Mouse (Mus musculus) E14TG2a.4 (cell line): Measurements from ENCODE around the gene Asrgl1.

Experiments used
- H3K27me3 ChIP-seq: 2 replicates; pipeline ENCODE4 v1.6.1; 2014; ENCODE audit warnings: low read length, control low read depth; ENCODE audit not compliant: insufficient read depth
- H3K36me3 ChIP-seq: 2 replicates; pipeline ENCODE4 v1.6.1; 2014; ENCODE audit warnings: low read length, control low read depth; ENCODE audit not compliant: insufficient read depth
- H3K4me1 ChIP-seq: replicated peaks from 2 replicates; pipeline ENCODE4 v1.6.1; 2014; ENCODE audit warnings: low read depth, low read length, control low read depth
- H3K4me3 ChIP-seq: replicated peaks from 2 replicates; pipeline ENCODE4 v1.5.1; 2014; ENCODE audit warnings: mild to moderate bottlenecking, low read length
- H3K9me3 ChIP-seq: 2 replicates; pipeline ENCODE4 v1.6.1; 2014; ENCODE audit warnings: low read length, control low read depth
- CTCF ChIP-seq: conservative IDR thresholded peaks from 2 replicates; pipeline ENCODE4 v1.5.1; 2014; ENCODE audit warnings: low read length
- NANOG ChIP-seq: IDR thresholded peaks from 2 replicates; pipeline ENCODE4 v1.6.1; 2014; ENCODE audit warnings: borderline replicate concordance, low read length, mixed read lengths
- POU5F1 ChIP-seq: IDR thresholded peaks from 2 replicates; pipeline ENCODE4 v1.6.1; 2014; ENCODE audit warnings: low read length, borderline replicate concordance

Asrgl1 gene

DNA sequence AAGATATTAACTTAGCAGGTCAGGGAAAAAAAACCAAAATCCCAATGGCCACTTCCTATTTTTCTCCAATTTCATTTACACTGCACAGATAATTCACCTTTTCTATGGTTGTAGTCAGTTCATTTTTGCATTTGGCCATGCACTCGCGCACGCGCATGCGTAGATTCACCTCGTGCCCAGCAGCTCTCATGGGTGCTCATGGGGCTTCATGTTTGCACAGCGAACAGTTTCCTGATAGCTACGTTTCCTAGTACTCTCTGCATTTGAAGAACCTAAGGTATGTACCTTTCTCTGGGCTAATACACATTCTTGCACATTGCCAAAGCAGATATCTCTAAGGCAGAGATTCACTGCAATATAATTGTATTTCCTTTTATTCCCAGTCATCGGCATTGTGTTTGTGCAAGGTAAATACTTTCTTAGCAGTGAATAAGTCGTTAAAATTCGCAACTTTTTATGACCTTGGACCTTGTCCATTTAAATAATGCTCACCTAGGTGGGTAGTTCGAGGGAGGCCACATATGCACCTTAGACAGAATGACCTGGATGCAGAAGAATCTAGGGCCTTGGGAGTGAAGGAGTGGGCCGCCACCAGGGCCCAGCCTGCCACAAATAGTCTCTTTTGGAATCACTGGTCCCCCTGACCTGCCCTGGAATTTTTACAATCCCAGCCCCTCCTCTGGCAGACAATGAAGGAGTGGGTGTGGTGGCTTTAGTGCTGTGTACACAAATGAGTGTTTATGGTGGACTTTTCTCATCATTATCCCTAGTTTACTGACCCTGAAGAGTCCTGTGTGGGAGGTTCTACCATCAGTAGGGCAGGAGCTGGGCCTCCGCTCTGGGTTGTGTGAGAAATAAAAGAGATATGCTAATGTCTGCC is 53.9 kb downstream of the Asrgl1 start:
- TF ChIP-seq CTCF (no peak), NANOG (no peak), POU5F1 (no peak)
- Histone ChIP-seq H3K4me3 (peak overlapping the region; percentile 42), H3K27me3 (no peaks in the 10 kb centered on the region), H3K4me1 (peaks cover 57% of the 10 kb centered on the region), H3K9me3 (no peaks in the 10 kb centered on the region), H3K36me3 (no peaks in the 10 kb centered on the region)

DNA sequence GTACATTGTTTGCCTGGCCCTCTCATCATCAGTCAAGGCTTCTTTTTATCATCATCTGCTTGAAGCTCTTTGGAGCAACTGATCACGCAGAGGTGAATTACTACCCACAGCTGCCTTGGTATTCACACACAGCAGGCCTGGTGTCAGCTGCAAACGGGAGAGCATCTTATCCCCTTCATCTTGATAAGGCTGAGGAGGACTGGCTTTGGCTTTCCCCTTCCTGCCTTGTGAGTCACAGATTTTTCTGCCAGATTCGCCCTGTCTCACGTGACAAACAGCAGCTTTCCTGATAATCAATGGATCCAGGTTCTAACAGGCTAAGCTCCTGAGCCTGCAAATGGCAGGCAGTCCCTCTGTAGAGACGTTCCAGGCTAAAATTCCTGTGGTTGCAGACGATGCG is 55.5 kb downstream of the Asrgl1 start:
- no peak for TF ChIP-seq CTCF
- TF ChIP-seq POU5F1, result no peak
- no peak for TF ChIP-seq NANOG
- Histone ChIP-seq H3K9me3 (no peaks in the 10 kb centered on the region), H3K4me3 (no peak overlapping the region), H3K27me3 (no peaks in the 10 kb centered on the region), H3K4me1 (peaks cover 73% of the 10 kb centered on the region), H3K36me3 (no peaks in the 10 kb centered on the region)

DNA sequence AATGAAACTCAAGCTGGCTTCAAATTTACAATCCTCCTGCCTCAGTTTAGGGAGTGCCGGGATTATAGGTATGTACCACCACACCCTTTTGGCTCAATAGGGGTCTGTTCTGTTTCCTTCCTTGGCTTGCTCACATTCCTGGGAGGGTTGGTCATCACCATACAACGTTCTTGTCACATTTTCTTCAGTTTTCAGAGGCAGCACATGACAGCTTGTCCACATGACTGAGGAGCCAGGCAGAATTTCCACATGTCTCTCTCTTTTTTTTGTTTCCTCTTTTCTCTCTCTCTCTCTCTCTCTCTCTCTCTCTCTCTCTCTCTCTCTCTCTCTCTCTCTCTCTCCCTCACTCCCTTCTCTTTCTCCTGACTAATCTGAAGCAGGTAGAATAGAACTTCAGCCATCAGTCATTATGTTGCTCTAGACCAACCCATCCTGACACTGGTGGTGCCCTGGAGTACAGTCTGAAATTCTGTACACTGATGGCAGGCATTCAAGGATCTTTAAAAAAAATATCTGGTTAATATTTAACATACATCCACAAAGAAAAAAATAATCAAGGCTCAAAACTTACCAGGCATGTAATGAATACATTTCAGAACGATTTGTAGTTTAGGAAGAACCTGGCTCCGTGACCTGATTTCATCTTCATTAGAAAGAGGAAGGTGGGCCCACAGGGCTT is 58.3 kb downstream of the Asrgl1 start:
- Histone ChIP-seq H3K9me3 (no peaks in the 10 kb centered on the region), H3K36me3 (no peaks in the 10 kb centered on the region), H3K27me3 (no peaks in the 10 kb centered on the region), H3K4me1 (peaks cover 77% of the 10 kb centered on the region), H3K4me3 (no peak overlapping the region)
- TF ChIP-seq NANOG (no peak), POU5F1 (no peak), CTCF (no peak)

DNA sequence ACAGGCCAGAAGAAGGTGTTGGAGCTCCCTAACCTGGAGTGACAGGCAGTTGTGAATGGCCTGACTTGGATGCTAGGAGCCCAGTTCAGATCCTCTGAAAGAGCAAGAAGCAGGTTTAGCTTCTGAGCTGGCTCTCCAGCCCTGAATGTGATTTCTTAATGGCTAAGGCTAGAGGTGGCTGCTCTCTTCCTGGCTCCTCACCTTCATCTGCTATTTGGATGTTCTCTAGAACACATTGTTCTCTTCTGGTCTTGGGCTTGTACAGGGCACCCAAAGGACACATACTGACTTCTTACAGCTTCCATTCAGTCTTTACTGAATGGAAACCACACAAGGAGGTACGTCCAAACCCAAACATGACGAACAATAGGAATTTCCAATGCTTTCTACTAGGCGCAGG is 59.4 kb downstream of the Asrgl1 start:
- TF ChIP-seq CTCF (no peak), NANOG (no peak), POU5F1 (no peak)
- Histone ChIP-seq H3K9me3 (no peaks in the 10 kb centered on the region), H3K4me3 (no peak overlapping the region), H3K4me1 (peaks cover 71% of the 10 kb centered on the region), H3K27me3 (no peaks in the 10 kb centered on the region), H3K36me3 (no peaks in the 10 kb centered on the region)

DNA sequence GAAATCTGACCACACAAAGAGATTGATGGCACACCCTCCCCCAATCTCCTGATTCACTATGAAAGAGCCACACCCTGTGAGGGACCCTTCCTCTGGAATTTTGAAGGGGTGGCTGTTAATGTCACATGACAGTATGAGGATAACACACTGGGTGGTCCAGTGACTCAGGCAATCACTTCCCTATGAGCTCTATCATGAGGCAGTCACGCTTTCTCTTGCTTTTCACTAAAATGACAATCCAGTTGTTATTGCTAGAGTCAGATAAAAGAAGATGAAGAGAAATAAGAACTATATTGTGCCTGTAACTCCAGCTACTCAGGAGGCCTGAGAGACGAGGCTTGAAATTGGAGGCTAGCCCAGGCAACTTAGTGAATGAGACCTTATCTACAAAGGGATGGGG is 59.9 kb downstream of the Asrgl1 start:
- Histone ChIP-seq H3K9me3 (no peaks in the 10 kb centered on the region), H3K27me3 (no peaks in the 10 kb centered on the region), H3K4me3 (no peak overlapping the region), H3K36me3 (no peaks in the 10 kb centered on the region), H3K4me1 (peaks cover 69% of the 10 kb centered on the region)
- TF ChIP-seq CTCF, result no peak
- TF ChIP-seq NANOG, result no peak
- no peak for TF ChIP-seq POU5F1

DNA sequence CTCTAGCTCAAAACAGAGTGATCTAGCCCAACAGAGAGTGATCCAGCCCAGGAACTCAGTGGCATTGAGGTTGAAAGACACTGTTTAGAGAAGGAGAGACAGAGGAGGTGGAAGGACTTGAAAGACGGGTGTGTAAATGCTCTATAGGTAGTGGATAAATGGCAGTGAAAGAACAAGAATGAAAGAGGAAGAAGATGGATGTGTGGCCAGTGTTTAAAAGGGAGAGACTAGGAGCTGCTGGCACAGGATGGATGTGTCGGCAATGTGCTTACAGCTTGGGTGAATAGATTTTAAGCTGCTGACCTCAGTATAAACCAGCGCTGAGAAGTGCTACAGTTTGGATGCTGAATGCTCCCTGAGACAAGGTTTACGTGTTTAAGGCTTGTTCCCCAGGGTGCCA is 61.0 kb downstream of the Asrgl1 start:
- Histone ChIP-seq H3K4me3 (peak overlapping the region; percentile 24), H3K9me3 (no peaks in the 10 kb centered on the region), H3K36me3 (no peaks in the 10 kb centered on the region), H3K4me1 (peaks cover 65% of the 10 kb centered on the region), H3K27me3 (no peaks in the 10 kb centered on the region)
- TF ChIP-seq POU5F1 (no peak), NANOG (no peak), CTCF (no peak)

DNA sequence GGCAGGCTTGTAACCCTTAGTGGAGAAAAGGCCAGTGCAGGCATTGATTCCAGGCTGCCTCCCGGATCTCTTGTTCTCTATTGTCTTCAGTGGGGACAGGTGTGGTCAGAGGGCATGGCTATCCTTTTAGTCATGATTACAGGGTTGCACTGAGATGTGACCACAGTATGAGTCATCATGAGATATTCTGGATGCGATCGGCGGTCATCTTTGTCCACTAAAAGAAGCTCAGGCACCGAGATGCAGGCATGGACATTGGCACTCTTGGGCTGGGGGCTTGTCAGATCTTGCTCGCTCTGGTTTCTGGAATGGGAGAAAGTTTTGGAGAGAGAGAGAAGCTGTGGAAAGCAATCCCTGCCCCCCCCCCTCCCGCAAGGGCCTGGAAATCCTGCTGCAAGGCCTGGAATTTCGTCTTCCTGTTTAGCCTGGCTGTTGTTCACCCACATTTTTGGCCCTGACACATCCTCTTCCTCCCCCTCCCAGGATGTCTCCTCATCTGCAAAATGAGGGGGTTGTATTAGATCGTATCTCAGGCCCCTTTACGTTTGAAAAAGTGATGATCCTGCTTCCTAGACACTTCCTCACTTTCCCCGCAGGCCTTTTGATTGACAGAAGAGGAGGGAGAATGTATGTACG is 61.5 kb downstream of the Asrgl1 start:
- H3K27me3 ChIP-seq, result no peaks in the 10 kb centered on the region

DNA sequence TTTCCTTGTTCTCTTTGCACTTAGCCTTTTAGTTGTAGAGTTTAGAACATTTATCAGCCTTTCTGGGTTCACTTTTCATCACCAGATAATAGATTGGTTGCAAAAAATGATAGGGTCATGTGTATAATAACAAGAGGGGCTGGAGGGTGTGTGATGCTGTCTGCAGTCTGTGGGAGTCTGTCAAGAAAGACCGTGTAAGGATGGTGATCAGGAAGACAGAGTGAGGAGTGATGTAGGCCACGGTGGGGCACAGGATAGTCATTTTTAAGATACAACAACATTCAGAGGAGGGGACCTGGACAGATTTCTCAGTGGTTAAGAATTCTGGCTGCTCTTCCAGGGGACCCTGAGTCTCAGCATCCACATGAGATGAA is 63.3 kb downstream of the Asrgl1 start:
- Histone ChIP-seq H3K36me3 (no peaks in the 10 kb centered on the region), H3K4me1 (peaks cover 52% of the 10 kb centered on the region), H3K9me3 (no peaks in the 10 kb centered on the region), H3K27me3 (no peaks in the 10 kb centered on the region), H3K4me3 (no peak overlapping the region)
- no peak for TF ChIP-seq NANOG
- TF ChIP-seq POU5F1, result no peak
- no peak for TF ChIP-seq CTCF

More for the DNA sequence above, 61.5 kb downstream of the Asrgl1 start:
- Histone ChIP-seq H3K9me3 (no peaks in the 10 kb centered on the region), H3K4me3 (peak overlapping the region; percentile 24), H3K4me1 (peaks cover 63% of the 10 kb centered on the region), H3K36me3 (no peaks in the 10 kb centered on the region)
- TF ChIP-seq POU5F1 (no peak), NANOG (no peak), CTCF (no peak)
